Mouse (Mus musculus): ENCODE measurements at regions not wholly inside any gene's neighbourhood (a gene's known extent, or its start where the extent isn't known, plus 50 kb on each side); places are given as distances from the start of the nearest gene placed in this dataset.

DNA sequence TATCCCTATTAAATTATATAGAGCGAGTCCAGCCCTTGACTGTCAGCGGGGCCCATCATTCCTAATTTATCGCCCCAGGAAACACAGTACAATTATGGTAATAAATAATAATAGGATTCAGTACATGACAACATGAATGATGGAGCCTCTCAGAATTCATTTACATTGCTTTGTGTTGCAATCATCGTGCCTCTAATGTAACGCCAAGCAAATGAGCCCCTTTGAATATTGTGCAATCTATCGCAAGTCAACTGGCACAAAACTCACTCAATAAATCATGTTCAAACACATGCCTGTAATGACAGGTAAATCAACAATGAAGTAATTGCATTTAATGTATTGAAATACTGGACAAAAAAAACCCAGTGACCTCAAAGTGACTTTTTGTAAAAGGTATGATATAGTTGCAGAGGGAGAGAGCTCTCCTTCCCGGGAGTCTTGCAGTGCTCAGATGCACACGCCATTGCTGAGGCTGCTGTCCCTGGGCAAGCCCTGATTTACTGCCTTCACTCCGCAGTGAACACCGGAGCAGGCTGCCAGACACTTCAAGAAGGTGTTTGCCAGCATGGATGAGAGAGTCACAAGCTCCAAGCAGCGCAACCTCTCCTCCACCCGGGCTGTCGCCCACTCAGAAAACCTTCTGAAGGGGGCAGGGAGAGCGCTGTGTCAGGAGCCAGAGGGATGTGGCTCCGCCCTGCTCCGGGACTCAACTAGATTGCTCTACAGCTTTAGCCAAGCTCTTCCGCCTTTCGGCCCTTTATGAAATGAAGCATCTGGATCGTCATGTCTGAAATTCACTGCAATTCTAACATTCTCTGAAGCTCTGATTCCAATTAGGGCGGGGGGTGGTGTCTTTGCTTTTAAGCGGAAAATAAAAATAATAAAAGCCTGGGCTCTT lies 232.6 kb downstream of the Gm45692 start:
- peak; percentile 71 for ATAC-seq (ENCODE audit: insufficient number of reproducible peaks, low FRiP score, low TSS enrichment)

DNA sequence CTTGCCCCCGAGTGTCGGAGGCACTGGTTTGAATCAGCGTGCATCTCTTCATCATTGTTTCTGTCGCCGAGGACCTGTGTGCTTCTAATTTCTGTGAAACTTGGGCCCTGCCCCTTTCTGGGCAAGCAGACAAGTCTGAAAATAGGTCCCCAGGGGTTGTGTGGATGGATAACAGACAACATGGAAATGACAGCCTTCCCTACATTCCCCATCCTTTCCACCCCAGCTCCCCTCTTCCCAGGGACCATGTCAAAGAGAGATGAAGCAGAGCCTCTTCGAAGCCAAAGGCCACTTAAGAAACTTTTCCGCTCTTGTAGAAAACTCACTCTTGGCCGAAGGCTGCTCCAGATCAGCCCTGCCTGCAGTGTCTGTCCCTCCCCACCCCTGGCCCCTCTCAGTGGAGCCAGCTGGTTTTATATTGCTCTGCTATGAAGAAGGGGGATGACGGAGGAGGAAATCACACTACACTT lies 233.2 kb downstream of the Gm45692 start:
- no peak for ATAC-seq (ENCODE audit: insufficient number of reproducible peaks, low FRiP score, low TSS enrichment)

DNA sequence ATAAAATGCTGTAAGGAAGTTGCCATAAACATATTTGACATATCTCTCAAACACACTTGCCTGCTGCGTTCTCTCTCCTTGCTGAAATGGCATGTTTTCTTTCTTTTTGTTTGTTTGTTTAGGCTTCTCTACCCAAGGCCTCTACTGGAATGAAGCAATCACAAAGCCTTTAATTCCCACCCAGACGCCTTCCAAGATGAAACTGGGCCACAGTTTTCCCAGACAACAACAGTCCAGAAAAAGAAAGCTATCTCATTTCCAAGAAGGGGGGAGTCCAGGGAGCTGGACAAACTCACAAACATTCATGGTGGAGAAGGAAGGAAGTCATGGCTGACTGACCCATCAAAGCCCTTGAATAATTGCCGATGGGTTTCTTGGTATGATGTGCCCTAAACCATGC lies 234.1 kb downstream of the Gm45692 start:
- no peak for ATAC-seq (ENCODE audit: insufficient number of reproducible peaks, low FRiP score, low TSS enrichment)

DNA sequence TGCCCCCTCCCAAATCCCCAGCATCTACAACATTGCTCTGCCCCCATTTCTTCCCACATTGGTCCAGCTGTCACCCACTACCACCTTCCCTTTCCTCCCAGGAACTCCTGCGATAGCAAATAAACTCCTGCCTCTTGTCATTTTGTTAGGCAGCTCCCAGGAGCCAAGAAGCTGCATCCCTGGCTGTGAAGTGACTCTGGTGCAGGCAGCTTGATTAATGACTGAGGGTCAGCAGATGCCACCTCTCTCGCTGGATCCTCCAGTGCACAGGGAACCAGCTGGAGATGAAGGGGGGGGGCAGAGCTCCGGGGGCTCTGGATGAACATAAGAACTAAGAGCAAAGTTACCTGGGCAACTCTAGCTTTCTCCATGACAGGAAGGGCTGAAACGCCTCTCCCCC lies 235.2 kb downstream of the Gm45692 start:
- ATAC-seq (ENCODE audit: insufficient number of reproducible peaks, low FRiP score, low TSS enrichment), result no peak

DNA sequence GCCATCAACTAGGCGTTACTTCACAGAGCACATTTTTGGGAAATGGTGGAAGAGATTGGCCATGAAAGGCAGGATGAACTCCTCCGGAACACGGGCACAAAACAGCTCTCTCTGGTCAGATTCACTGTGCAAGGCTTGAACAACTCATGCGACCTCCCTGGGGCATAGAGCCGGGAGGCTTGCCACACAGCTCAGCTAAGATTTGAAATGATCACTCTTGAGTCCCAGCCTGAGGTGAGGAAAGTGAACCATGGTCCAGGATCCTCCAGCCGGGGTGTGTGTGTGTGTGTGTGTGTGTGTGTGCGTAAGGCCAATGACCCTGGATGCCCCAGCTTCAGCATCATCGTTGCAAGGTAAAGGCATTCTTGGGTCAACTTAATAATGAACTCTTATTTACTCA lies 237.5 kb downstream of the Gm45692 start:
- ATAC-seq (ENCODE audit: insufficient number of reproducible peaks, low FRiP score, low TSS enrichment), result no peak

DNA sequence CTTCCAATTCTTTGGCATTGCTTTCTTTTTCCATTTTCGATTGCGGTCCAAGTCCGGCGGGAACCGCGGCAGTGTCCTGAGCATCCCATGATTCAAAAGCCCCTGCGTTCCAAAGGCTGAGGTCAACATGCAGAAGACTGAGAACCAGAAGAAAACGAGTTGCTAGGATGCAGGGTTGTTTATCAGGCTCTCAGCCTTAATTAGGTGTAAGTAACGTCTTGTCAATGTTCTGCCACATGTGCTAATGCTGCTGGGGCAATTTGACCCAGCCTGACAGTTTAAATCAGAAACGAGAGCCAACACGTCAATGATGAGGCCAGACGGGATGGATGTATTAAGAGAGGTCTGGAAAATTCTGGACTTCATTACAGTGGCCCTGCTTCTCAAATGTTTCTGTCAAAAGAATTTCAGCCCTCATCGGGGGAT lies 239.4 kb downstream of the Gm45692 start:
- ATAC-seq (ENCODE audit: insufficient number of reproducible peaks, low FRiP score, low TSS enrichment), result no peak

DNA sequence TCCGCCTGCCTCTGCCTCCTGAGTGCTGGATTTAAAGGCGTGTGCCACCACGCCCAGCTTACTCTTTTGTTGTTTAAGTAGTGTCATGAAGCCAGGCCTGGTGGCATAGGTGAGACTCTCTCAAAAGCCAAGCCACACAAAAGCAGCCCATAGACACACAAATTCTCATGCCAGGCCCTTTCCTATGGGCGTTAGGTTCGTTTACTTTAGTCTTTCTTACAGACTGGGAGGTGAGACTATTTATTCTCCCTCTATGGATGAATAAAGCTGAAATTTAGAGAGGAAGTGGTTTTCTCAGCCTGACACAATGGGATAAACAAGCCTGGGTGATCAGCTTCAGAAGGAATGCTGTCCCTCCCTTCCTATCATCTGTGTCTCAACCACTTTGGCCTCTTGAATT lies 243.0 kb downstream of the Gm45692 start:
- no peak for ATAC-seq (ENCODE audit: insufficient number of reproducible peaks, low FRiP score, low TSS enrichment)

DNA sequence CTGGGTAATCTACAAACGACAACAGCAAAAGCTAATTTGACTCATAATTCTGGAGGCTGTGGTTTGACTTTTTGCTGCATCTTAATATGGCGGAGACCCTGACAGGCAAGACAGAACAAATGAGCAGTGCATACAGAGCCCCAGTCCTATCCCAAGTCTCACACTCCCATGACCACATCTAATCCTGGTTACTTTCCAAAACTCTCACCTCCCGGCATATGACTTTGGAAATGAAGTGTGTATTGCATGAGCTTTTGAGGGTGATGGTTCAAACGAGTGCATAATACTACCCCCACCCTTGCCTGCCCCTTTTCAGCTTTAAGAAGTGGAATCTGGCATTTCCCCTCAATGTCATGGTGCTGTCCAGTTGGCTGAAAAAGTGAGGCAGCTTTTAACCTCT lies 244.3 kb downstream of the Gm45692 start:
- no peak for ATAC-seq (ENCODE audit: insufficient number of reproducible peaks, low FRiP score, low TSS enrichment)

DNA sequence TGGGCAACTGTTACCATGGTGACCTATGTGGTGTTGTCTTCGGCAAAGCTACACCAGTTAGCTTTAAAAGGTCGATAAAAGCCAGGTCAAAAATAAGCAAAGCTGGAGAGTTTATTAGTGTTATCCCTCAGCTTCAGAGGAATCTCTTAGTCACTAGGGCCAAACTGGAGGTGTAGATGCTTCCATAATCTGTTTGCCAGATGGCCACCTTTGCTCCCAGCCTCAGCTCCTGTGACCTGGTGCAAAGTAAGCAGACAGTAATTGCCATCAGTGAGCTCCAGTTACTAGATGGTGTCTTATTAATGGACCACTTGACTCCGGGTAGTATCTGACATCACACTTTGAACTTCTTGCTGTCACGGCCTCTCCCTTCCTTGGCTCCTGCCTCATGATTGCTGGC lies 245.3 kb downstream of the Gm45692 start:
- ATAC-seq (ENCODE audit: insufficient number of reproducible peaks, low FRiP score, low TSS enrichment), result no peak

DNA sequence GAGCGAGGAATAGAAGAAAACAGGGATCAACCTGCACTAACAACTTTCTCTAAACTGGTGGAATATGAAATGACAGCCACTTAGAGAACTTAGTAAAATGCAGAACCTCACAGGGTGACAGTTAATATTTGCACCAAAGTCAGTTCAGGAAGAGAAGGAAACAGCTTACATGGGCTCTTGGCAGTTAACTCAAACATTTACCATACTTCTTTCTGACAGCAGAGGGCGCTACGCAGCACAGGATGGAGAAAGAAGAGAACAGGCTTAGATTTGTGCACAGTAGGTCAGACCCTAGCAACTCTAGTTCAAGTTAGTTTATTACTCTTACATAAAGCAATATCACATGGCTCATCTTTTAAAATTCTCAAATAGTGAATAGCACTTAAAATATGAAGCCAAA lies 261.3 kb downstream of the Gm45692 start:
- ATAC-seq (ENCODE audit: insufficient number of reproducible peaks, low FRiP score, low TSS enrichment), result no peak; the same call in 1 of the 2 replicates

DNA sequence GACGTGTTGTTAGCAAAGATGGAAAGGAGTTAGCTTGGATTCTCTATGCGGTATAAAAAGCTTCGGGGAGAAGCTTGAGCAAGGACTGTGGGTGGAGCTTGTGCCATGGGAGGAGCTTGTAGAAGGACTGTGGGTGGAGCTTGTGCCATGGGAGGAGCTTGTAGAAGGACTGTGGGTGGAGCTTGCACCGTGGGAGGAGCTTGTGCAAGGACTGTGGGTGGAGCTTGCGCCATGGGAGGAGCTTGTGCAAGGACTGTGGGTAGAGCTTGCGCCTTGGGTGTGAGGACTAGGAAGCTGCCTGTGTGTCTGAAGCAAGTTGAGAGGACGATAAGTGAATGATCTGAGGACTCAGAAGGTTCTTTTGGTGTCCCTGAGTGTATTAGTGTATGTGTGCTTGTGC lies 263.1 kb downstream of the Gm45692 start:
- ATAC-seq (ENCODE audit: insufficient number of reproducible peaks, low FRiP score, low TSS enrichment), result no peak

DNA sequence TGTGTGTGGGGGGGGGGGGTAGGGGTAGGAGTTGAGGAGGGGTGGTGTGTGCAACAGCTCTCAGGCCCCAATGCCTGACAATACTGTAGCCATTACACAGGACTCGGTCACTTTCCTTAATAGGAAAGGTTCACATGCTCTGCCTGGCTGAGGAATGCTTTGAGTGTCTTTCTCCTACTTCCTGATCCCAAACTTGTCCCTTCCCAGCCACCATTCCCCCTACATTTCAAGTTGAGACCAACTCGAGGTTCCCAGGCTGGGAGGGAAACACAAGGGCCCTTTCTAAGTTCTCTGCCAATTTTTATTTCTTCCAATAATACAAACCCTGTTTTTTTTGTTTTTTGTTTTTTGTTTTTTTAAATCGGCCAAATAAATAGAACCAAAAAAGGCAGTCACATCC lies 264.6 kb downstream of the Gm45692 start:
- no peak for ATAC-seq (ENCODE audit: insufficient number of reproducible peaks, low FRiP score, low TSS enrichment)

DNA sequence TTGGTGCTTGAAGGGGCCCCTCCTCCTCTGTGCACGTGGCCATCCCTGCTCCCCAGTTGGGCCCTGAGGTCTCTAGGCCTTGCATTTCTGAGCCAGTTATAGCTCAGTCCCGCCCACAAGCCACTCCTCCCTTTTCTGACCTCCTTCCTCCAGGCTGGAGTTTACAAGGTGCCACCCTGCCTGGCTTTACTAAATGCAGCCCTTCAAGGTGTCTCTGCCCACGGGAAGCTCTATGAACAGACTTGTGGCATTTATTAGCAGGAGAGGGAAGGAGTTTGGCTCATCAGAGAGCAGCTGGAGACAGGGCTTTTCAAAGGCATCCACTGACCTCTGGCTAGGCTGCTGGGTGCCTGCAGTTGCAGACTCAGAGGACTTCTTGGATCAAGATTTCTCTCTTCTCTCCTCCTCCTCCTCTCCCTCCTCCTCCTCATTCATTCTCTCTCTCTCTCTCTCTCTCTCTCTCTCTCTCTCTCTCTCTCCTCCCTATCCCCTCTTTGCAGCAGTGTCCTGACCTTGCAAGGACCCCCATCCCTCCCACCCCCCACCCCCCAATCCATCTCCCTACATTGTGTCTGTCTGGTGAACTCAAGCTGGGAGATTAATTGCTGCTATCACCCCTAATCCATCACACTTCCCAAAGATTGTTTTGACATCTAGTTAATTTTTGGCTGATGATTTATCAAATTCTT lies 265.1 kb downstream of the Gm45692 start:
- no peak for ATAC-seq (ENCODE audit: insufficient number of reproducible peaks, low FRiP score, low TSS enrichment)

DNA sequence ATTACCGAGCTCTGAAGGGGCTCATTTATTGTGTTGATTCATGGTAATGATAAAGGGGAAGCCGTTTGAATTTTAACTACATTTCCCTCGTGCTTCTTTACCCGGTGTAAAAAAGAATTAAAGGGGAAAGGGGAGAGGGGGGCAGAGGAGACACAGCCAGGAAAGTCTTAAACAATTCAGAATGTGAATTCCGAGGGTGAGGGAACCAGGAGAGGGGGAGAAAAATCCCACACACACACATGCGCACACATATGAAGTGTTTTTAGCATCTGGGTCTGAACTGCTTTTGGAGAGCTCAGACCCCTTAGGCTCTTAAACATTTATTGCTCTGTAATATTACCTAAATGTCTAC lies 265.6 kb downstream of the Gm45692 start:
- ATAC-seq (ENCODE audit: insufficient number of reproducible peaks, low FRiP score, low TSS enrichment), result no peak

DNA sequence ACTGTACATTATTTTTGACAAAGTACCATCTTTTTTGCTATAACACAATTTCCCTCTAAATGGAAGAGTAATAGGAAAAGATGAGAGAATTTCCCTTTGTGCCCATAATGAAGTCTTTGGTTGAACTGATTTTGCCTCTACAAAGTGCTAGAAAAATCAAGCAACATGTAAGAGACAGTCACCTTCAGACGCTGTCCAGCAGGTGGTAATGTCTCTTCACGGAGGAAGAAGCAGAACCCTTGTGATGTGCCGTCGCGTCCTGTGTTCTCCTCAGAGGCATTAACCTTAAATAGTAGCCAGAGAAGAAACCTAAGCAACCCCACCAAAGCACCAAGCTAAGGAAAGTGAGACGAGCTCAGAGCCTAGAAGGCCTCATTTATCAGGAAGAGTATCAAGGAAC lies 275.7 kb downstream of the Gm45692 start:
- no peak for ATAC-seq (ENCODE audit: insufficient number of reproducible peaks, low FRiP score, low TSS enrichment)

DNA sequence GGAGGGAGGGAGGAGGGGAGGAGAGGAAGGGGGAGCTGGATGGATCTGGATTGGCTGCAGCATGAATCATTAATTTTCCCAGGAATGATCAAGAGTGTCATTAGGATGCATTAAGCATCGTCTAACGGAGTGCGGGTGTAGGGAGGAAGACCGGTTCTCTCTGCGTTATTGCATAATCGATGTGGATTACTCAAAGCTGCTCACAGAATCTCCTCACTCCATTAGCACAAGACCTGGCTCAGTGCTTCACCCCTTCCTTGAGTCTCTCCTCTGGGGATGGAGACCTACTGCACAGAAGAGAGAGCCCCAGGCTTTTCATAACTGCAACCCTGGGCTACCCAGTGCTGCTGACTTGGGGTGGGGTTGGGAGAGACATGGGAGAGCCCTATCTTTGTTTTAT lies 300.7 kb downstream of the Gm45692 start:
- no peak for ATAC-seq (ENCODE audit: insufficient number of reproducible peaks, low FRiP score, low TSS enrichment)

DNA sequence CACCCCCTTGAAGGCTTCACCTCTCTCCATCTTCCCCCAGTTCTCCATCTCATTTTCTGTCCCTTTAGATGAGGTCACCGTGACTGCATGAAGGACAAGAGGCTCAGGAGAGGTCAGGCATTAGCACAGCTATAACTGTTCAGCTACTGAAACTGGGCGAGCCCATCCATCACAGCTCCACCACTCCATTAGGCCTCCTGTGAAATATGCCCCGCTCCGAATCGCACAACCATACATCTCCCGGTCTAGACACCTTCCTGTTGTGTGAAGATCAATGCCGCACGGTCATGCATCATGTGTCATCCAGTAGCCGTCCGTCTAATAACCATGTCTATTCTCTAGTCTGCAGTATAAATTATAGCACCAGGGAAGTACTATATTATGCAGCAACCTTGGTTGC lies 301.2 kb downstream of the Gm45692 start:
- no peak for ATAC-seq (ENCODE audit: insufficient number of reproducible peaks, low FRiP score, low TSS enrichment)

DNA sequence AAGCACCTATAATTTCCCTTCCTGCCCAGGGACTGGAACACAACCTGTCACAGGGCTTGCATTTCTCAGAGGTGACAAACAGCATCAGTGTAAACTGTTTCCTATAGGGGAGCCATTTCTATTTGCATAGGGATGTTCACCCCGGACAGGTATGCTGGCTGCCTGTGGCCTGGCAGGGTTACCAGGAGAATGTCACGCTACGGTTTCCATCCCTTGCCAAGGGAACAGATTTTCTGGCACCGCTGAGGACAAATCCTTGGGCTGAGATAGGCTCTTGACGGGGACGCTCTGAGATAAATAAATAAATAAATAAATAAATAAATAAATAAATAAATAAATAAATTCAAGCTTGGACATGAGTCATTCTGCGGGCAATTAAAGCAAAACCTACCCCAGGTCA lies 308.0 kb downstream of the Gm45692 start:
- ATAC-seq (ENCODE audit: insufficient number of reproducible peaks, low FRiP score, low TSS enrichment), result peak; percentile 33; the same call in 1 of the 2 replicates

DNA sequence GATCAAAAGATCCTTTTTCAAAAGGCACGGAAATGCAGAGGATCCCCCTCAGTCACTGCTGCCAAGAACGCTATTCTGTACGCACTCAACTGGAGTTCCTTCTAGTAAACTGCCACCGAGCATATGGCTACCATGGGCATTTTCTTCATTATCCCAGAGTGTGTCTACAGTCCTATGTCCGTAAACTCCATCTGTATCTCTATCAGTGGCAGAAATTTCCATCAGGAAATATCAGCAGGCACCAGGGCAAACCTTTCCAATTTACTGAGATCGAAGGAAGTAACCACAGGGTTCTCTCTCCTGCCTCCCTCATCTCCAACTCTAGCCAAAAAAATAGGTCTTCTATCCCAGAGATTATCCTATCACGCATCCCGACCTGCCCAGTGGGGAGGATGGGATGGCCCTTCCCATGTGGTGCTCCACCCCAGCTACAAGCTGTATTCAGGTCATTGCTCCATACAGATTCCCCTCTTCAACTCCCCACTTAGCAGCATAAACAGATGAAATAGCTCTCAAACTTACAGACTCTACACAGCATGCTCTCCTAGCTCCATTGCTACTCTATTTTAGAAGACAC lies 310.5 kb downstream of the Gm45692 start:
- peak; percentile 83 for ATAC-seq (ENCODE audit: insufficient number of reproducible peaks, low FRiP score, low TSS enrichment)

DNA sequence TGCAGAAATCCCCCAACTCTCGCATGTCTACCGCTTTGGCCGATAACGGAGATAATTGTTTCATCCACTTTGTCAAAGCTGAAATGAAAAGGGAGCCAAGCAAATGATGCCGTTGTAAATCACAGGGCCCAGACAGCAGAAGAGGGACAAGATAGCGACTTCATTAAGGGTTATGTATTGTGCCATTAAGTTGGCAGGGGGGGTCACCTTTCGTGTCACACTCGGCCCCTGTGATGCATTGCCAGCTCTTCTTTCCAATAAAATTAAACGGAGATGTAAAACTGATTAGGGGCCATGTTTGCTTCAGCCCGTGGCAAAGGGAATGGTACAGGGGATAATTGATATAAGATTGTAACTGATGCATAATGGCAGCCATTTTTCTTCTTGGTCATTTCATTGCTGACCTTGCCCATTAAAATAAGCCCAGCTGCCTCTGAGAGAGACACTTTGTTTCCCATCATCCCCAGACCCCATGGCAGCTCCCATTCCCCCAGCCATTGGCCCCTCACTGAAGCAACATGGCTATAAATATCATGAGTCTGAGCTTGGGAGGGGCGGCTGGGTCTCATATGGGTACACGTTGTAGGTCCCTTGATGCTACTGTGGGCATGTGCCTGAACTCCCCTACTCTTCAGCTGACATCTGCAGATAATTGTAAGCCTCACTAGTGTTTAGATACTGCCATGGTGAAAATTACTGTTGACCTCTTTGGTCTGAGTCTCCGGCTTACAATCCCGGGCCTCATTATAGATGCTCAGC lies 313.0 kb downstream of the Gm45692 start:
- ATAC-seq (ENCODE audit: insufficient number of reproducible peaks, low FRiP score, low TSS enrichment), result no peak

DNA sequence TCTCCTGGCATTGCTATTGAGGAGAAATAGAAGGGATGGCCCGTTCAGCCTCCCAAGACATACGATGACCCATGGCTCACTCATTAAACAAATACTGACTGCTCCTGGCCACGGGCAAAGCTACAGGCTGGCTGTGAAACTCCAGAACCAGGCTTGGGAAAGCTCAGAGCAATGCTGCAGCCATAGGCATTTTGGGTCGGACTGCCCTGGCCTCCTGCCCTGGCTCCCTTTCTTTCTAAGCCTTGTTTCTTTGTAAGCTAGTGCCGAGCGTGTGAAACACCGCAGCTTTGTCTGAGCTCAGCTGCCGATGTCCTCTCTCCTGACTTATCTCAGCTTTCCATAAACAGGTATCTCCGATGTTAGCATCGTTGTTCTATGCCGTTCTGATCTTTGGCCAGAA lies 316.9 kb downstream of the Gm45692 start:
- ATAC-seq (ENCODE audit: insufficient number of reproducible peaks, low FRiP score, low TSS enrichment), result no peak
